Mouse (Mus musculus) ES-Bruce4 (cell line): Measurements from ENCODE around the gene Rad54l2.

Source experiments
- CTCF ChIP-seq: IDR thresholded peaks from one replicate; pipeline ENCODE4 v1.8.1; 2011; ENCODE audit warnings: low read depth, low read length
- POLR2A ChIP-seq: IDR thresholded peaks from one replicate; pipeline ENCODE4 v1.8.1; 2011; ENCODE audit warnings: low read length; ENCODE audit not compliant: insufficient read depth

GRCm38 (mm10) chr9:106673860-106674259 lies 115.1 kb downstream of the Rad54l2 start:
- no peak for TF ChIP-seq POLR2A
- TF ChIP-seq CTCF, result no peak
